Mouse (Mus musculus): ENCODE measurements around the gene Phactr2. TPM values are rescaled to one million over a fixed set of nuclear protein-coding genes. Genes with fewer than 3 reads are reported as not detected.
A peak's percentile ranks its signal among the peaks of the same experiment; 100 is the strongest.

Phactr2 gene
- polyA plus RNA-seq, 1 experiment, result 33.5 TPM

- Histone ChIP-seq H3K4me1 (ENCODE audit: control insufficient read depth, insufficient read depth, low read length) (no peaks in the 10 kb centered on the region), H3K4me3 (replicated peaks; ENCODE audit: extremely low read depth, low read depth, low read length) (no peak overlapping the region)
- TF ChIP-seq POLR2A (IDR thresholded peaks at IDR 0.05; ENCODE audit: borderline replicate concordance, extremely low read depth, low read depth, low read length), result no peak
- no peak for TF ChIP-seq CTCF (IDR thresholded peaks at IDR 0.05; ENCODE audit: insufficient read depth, low read length)
- 89% methylated on average over 7 of the region's 7 CpGs for WGBS
- no peak for DNase-seq
These were observed 248.7 kb downstream of the Phactr2 start for GRCm38 (mm10) chr10:13225377-13226063.

DNA sequence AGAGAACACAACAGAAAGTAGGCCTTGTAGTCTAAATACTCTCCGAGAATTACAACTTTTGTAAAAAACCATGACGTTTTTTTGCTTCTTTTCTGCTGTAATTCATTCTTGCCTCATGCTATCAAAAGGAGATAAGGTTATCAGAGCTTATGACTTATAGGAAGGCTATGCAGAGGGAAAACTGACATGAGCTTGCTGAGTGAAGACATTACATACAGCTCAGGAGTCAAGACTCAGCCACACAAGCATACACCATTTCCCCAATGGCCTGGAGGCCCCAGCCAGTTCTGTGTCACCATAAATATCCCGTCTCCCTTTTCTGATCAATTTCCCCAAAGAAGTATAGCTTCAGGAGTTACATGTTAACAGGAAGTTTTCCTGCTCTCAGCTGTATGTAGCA is 252.1 kb downstream of the Phactr2 start:
- Histone ChIP-seq H3K4me1 (ENCODE audit: control insufficient read depth, insufficient read depth, low read length) (no peaks in the 10 kb centered on the region), H3K4me3 (replicated peaks; ENCODE audit: extremely low read depth, low read depth, low read length) (no peak overlapping the region)
- no peak for DNase-seq
- 82% methylated on average over 3 of the region's 3 CpGs for WGBS
- no peak for TF ChIP-seq POLR2A (IDR thresholded peaks at IDR 0.05; ENCODE audit: borderline replicate concordance, extremely low read depth, low read depth, low read length)
- TF ChIP-seq CTCF (IDR thresholded peaks at IDR 0.05; ENCODE audit: insufficient read depth, low read length), result no peak

GRCm38 (mm10) chr10:13220061-13220460 is 254.2 kb downstream of the Phactr2 start:
- H3K4me3 ChIP-seq (replicated peaks; ENCODE audit: extremely low read depth, low read depth, low read length), result no peak overlapping the region
- 66% methylated on average over 1 of the region's 1 CpGs for WGBS
- TF ChIP-seq CTCF (IDR thresholded peaks at IDR 0.05; ENCODE audit: insufficient read depth, low read length) (no peak), POLR2A (IDR thresholded peaks at IDR 0.05; ENCODE audit: borderline replicate concordance, extremely low read depth, low read depth, low read length) (no peak)
- no peaks in the 10 kb centered on the region for H3K4me1 ChIP-seq (ENCODE audit: control insufficient read depth, insufficient read depth, low read length)
- DNase-seq, result no peak

- H3K4me1 ChIP-seq (ENCODE audit: control insufficient read depth, insufficient read depth, low read length), result no peaks in the 10 kb centered on the region; the same call in 1 of the 2 replicates
- H3K4me3 ChIP-seq (replicated peaks; ENCODE audit: extremely low read depth, low read depth, low read length), result no peak overlapping the region
- WGBS, result 57% methylated on average over 12 of the region's 12 CpGs
- no peak for DNase-seq
- TF ChIP-seq POLR2A (IDR thresholded peaks at IDR 0.05; ENCODE audit: borderline replicate concordance, extremely low read depth, low read depth, low read length), result no peak
- no peak for TF ChIP-seq CTCF (IDR thresholded peaks at IDR 0.05; ENCODE audit: insufficient read depth, low read length)
These were observed 260.3 kb downstream of the Phactr2 start for GRCm38 (mm10) chr10:13213956-13214355.

- TF ChIP-seq CTCF (IDR thresholded peaks at IDR 0.05; ENCODE audit: insufficient read depth, low read length) (no peak), POLR2A (IDR thresholded peaks at IDR 0.05; ENCODE audit: borderline replicate concordance, extremely low read depth, low read depth, low read length) (no peak)
- Histone ChIP-seq H3K4me1 (ENCODE audit: control insufficient read depth, insufficient read depth, low read length) (no peaks in the 10 kb centered on the region; the same call in 1 of the 2 replicates), H3K4me3 (replicated peaks; ENCODE audit: extremely low read depth, low read depth, low read length) (no peak overlapping the region)
- DNase-seq, result no peak
- WGBS, result 65% methylated on average over 6 of the region's 6 CpGs
These were observed 261.4 kb downstream of the Phactr2 start for GRCm38 (mm10) chr10:13212829-13213228.

DNA sequence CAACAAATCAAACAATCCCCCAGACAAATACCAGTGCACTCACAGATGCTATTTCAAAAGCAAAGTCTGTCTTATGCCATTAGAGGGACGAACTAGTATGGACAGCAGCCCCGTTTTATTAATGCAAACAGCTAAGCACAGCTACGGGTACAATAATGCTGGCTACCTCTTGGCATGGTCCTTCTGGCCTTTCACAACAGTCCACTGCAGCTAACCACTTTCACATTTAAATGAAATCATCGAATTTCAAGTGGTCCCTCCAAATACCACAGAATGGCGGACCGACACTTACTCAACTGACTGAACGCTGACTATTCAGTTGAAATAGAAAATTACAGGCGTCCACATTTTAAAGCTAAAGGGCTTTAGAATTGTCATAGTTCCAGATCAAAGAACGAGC is 261.9 kb downstream of the Phactr2 start:
- TF ChIP-seq CTCF (IDR thresholded peaks at IDR 0.05; ENCODE audit: insufficient read depth, low read length) (no peak), POLR2A (IDR thresholded peaks at IDR 0.05; ENCODE audit: borderline replicate concordance, extremely low read depth, low read depth, low read length) (no peak)
- WGBS, result 71% methylated on average over 9 of the region's 9 CpGs
- Histone ChIP-seq H3K4me3 (replicated peaks; ENCODE audit: extremely low read depth, low read depth, low read length) (no peak overlapping the region), H3K4me1 (ENCODE audit: control insufficient read depth, insufficient read depth, low read length) (no peaks in the 10 kb centered on the region; the same call in 1 of the 2 replicates)
- DNase-seq, result peak; percentile 12

- TF ChIP-seq POLR2A (IDR thresholded peaks at IDR 0.05; ENCODE audit: borderline replicate concordance, extremely low read depth, low read depth, low read length) (no peak), CTCF (IDR thresholded peaks at IDR 0.05; ENCODE audit: insufficient read depth, low read length) (no peak)
- WGBS, result 31% methylated on average over 8 of the region's 8 CpGs
- H3K4me1 ChIP-seq (ENCODE audit: control insufficient read depth, insufficient read depth, low read length), result no peaks in the 10 kb centered on the region; the same call in 1 of the 2 replicates
- H3K4me3 ChIP-seq (replicated peaks; ENCODE audit: extremely low read depth, low read depth, low read length), result no peak overlapping the region
- DNase-seq, result no peak
These were observed 264.1 kb downstream of the Phactr2 start for GRCm38 (mm10) chr10:13209930-13210637.

DNA sequence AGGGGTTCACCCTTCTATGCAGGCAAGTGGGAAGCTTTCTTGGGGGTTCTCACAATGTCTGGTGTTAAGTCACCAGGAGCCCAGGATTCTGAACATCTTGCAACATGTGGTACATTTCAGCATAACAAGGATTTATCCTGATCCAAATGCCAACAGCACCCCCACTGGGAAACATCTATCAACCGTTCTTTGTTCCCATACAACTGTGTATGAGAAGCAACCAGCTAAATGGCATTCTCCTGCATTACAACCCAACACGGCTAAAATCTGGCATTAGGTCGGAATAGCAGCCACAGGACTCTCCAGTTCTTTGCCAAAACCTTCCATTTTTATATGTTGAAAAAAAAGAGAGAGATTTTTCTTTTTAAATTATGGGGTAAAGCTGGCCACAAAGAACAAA is 264.7 kb downstream of the Phactr2 start:
- DNase-seq, result no peak
- 68% methylated on average over 3 of the region's 3 CpGs for WGBS
- H3K4me1 ChIP-seq (ENCODE audit: control insufficient read depth, insufficient read depth, low read length), result no peaks in the 10 kb centered on the region; the same call in 1 of the 2 replicates
- TF ChIP-seq CTCF (IDR thresholded peaks at IDR 0.05; ENCODE audit: insufficient read depth, low read length), result no peak
- no peak for TF ChIP-seq POLR2A (IDR thresholded peaks at IDR 0.05; ENCODE audit: borderline replicate concordance, extremely low read depth, low read depth, low read length)
- H3K4me3 ChIP-seq (replicated peaks; ENCODE audit: extremely low read depth, low read depth, low read length), result no peak overlapping the region

DNA sequence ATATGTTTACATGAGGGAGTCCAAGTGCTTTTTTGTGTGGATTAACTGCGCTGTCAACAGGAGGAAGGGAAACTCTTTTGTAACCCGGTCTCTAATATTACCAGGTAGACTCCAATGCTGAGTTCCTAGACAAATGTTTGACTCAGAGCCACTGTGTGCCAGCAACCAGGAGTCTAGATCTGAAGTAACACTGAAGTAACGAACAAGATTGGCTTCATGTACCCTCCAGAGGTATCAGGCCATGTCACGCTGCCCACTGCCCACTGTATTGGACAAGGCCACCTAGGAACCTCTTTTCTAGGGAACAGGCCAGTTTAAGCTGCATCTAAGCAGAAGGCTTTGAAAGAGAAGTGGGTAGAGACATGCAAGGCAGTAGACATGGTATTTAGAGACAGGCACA is 265.2 kb downstream of the Phactr2 start:
- WGBS, result 87% methylated on average over 4 of the region's 4 CpGs
- Histone ChIP-seq H3K4me1 (ENCODE audit: control insufficient read depth, insufficient read depth, low read length) (no peaks in the 10 kb centered on the region; the same call in 1 of the 2 replicates), H3K4me3 (replicated peaks; ENCODE audit: extremely low read depth, low read depth, low read length) (no peak overlapping the region)
- DNase-seq, result no peak
- TF ChIP-seq CTCF (IDR thresholded peaks at IDR 0.05; ENCODE audit: insufficient read depth, low read length), result no peak
